Mouse (Mus musculus): Measurements from ENCODE around the gene Aknad1. TPM values are rescaled to one million over a fixed set of nuclear protein-coding genes. Genes with fewer than 3 reads are reported as not detected.

Gene Aknad1
- polyA plus RNA-seq, 1 experiment: 0.07 TPM

DNA sequence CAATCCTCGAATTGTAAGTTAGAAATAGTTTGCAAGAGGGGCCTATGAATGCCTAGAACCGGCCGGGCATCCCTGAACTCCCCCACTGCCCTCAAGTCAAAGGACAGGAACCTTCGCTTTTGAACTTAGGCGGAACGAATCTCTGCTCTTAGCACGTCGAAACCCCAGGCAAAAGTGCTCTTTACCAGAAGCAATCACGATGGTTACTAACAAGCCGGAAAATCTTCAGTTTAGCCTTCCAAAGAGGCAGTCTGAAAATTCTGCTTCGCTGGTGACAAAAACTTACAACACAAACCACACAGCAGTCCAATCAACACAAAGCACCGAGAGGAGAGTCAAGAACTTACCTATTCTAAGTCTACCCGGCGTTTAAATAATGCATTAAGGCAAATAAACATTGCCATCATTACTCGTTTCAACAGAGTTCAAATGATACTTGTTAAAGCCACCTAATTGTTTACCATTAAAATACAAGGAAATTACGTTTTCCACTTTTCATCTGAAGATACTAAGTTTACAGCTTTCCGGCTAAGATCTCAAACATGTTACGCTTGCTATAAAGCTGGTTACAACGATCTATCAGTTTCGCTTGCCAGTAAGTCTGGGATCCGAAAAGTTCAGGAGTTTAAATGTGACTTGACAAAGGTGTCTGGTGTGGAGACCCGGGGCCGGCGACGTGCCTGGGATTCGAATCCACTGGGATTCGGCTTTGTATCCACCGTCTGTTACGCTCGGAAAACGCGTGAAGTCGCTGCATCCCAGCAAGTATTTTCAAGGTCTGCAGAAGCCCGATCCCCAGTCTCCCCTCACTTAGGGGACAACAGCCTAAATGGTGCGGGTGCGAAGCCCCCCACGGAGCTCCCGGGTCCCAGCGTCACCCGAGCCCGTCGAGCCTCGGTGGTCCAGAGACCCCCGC lies 18.1 kb upstream of the Aknad1 start:
- Histone ChIP-seq H3K27ac (ENCODE audit: insufficient read depth, low read length) (no peak overlapping the region), H3K4me3 (ENCODE audit: extremely low read depth, insufficient read depth, insufficient read length) (peak overlapping the region; percentile 77), H3K36me3 (ENCODE audit: control insufficient read depth, insufficient read depth, low read length) (no peaks in the 10 kb centered on the region), H3K27me3 (ENCODE audit: control insufficient read depth, insufficient read depth, low read length) (peaks cover 9% of the 10 kb centered on the region), H3K4me1 (ENCODE audit: control insufficient read depth, insufficient read depth, insufficient read length) (peaks cover 3% of the 10 kb centered on the region; the same call in 1 of the 2 replicates)
- no peak for DNase-seq (ENCODE audit: low read depth in 1 of 2, low spot score in 2 of 2)
- no peak for TF ChIP-seq POLR2A (IDR thresholded peaks at IDR 0.05; ENCODE audit: low read depth, low read length)
- 4% methylated on average over 44 of the region's 44 CpGs for WGBS

DNA sequence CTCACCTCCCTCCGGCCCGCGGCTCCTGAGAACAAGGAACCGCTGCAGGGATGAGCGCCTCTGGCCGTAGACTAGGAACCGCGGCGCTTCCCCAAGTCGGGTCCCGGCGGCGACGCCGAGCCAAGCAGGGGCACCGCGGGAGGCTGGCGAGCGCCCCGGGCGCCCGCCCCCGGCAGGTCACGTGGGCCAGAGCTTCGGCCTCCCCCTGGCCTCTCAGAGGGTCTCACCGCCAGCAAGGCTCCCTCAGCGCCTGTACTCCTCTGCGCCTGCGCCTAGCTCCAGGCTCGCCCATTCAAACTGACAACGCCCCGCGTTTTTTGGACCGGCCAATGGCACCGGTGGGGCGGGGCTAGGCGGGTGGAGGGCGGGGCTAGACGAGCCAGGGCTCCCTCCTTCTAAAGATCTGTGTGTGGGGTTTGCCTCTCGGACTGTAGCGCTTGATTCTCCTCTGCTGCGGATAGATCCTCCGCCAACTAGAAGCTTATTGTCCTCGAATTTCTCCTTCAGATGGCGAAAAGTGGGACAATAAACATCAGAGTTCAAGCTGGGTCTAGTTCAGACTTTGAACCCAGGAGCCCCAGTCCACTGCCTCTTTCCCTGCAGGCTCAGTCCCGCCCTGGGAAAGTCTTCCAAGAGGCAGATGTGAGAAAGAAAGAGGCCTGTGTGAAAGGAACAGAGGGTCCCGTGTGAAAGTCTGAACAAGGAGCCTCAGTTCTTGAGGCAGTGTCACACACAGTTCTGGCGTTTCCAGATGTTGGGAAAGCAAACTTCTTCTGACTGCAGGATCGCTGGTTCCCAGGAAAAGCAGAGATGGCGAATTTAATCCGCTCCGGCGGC lies 17.2 kb upstream of the Aknad1 start, which contains the start of gene Gpsm2:
Gene Gpsm2 (minus strand): TSS at position 274 of the 837 bp plus-strand sequence.
- peak; percentile 64 to 86 for DNase-seq (ENCODE audit: low read depth in 1 of 2, low spot score in 2 of 2)
- peaks cover 3% of the 10 kb centered on the region; the same call in 1 of the 2 replicates for H3K4me1 ChIP-seq (ENCODE audit: control insufficient read depth, insufficient read depth, insufficient read length)
- peaks cover 9% of the 10 kb centered on the region for H3K27me3 ChIP-seq (ENCODE audit: control insufficient read depth, insufficient read depth, low read length)
- peak within 1 kb of the TSS; percentile 77 for H3K4me3 ChIP-seq (ENCODE audit: extremely low read depth, insufficient read depth, insufficient read length)
- 8% methylated on average over 52 of the region's 53 CpGs for WGBS
- no peaks in the 10 kb centered on the region for H3K36me3 ChIP-seq (ENCODE audit: control insufficient read depth, insufficient read depth, low read length)
- no peak for TF ChIP-seq POLR2A (IDR thresholded peaks at IDR 0.05; ENCODE audit: low read depth, low read length)
- no peak for TF ChIP-seq CTCF (IDR thresholded peaks at IDR 0.05; ENCODE audit: extremely low read depth, insufficient read depth, insufficient read length, insufficient replicate concordance)
- no peak within 1 kb of the TSS for H3K27ac ChIP-seq (ENCODE audit: insufficient read depth, low read length)

- Histone ChIP-seq H3K27me3 (ENCODE audit: control insufficient read depth, insufficient read depth, low read length) (peaks cover 9% of the 10 kb centered on the region), H3K4me1 (ENCODE audit: control insufficient read depth, insufficient read depth, insufficient read length) (no peaks in the 10 kb centered on the region), H3K27ac (ENCODE audit: insufficient read depth, low read length) (no peak overlapping the region), H3K4me3 (ENCODE audit: extremely low read depth, insufficient read depth, insufficient read length) (no peak overlapping the region), H3K36me3 (ENCODE audit: control insufficient read depth, insufficient read depth, low read length) (no peaks in the 10 kb centered on the region)
- no peak for TF ChIP-seq POLR2A (IDR thresholded peaks at IDR 0.05; ENCODE audit: low read depth, low read length)
- no peak for TF ChIP-seq CTCF (IDR thresholded peaks at IDR 0.05; ENCODE audit: extremely low read depth, insufficient read depth, insufficient read length, insufficient replicate concordance)
- 65% methylated on average over 7 of the region's 7 CpGs for WGBS
- DNase-seq (ENCODE audit: low read depth in 1 of 2, low spot score in 2 of 2): no peak
Measured at GRCm38 (mm10) chr3:108726413-108726812, 13.0 kb upstream of the Aknad1 start.

DNA sequence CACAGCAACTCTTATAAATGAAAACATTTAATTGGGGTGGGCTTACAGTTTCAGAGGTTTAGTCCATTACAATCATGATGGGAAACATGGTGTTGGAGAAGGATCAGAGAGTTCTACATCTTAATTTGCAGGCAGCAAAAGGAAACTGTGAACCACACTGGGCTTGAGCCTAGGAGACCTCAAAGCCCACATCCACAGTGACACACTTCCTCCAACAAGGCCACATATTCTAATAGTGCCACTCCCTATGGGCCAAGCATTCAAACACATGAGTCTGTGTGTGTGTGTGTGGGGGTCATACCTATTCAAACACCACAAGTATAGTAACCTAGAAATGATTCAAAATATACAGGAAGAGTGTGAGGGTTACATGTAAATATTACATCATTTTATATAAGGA lies 12.1 kb upstream of the Aknad1 start:
- Histone ChIP-seq H3K4me1 (ENCODE audit: control insufficient read depth, insufficient read depth, insufficient read length) (no peaks in the 10 kb centered on the region), H3K36me3 (ENCODE audit: control insufficient read depth, insufficient read depth, low read length) (no peaks in the 10 kb centered on the region), H3K27me3 (ENCODE audit: control insufficient read depth, insufficient read depth, low read length) (peaks cover 4% of the 10 kb centered on the region), H3K27ac (ENCODE audit: insufficient read depth, low read length) (no peak overlapping the region), H3K4me3 (ENCODE audit: extremely low read depth, insufficient read depth, insufficient read length) (no peak overlapping the region)
- DNase-seq (ENCODE audit: low read depth in 1 of 2, low spot score in 2 of 2): no peak
- TF ChIP-seq CTCF (IDR thresholded peaks at IDR 0.05; ENCODE audit: extremely low read depth, insufficient read depth, insufficient read length, insufficient replicate concordance): no peak
- TF ChIP-seq POLR2A (IDR thresholded peaks at IDR 0.05; ENCODE audit: low read depth, low read length): no peak

DNA sequence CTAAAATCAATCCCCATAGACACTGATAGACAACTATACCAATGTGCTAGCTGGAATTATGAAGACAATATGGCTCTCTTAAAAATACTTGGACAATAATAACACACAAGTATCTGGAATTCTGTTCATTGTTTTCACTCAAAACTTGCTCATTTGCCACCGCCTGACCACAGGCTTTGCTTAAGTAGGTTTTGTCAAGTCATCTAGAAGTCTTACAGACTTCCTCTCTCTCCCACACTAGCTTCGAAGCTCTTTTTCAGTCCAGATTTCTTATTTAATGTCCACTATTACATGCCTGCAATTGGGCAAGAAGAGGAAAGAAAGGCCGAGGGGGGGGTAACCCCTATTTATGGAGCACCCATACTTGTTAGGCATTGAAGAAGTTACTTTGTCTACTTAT lies 11.7 kb upstream of the Aknad1 start:
- no peak overlapping the region for H3K27ac ChIP-seq (ENCODE audit: insufficient read depth, low read length)
- H3K27me3 ChIP-seq (ENCODE audit: control insufficient read depth, insufficient read depth, low read length): no peaks in the 10 kb centered on the region
- WGBS: 40% methylated on average over 3 of the region's 3 CpGs
- TF ChIP-seq CTCF (IDR thresholded peaks at IDR 0.05; ENCODE audit: extremely low read depth, insufficient read depth, insufficient read length, insufficient replicate concordance) (no peak), POLR2A (IDR thresholded peaks at IDR 0.05; ENCODE audit: low read depth, low read length) (no peak)
- no peaks in the 10 kb centered on the region for H3K4me1 ChIP-seq (ENCODE audit: control insufficient read depth, insufficient read depth, insufficient read length)
- no peak for DNase-seq (ENCODE audit: low read depth in 1 of 2, low spot score in 2 of 2)
- H3K4me3 ChIP-seq (ENCODE audit: extremely low read depth, insufficient read depth, insufficient read length): no peak overlapping the region
- H3K36me3 ChIP-seq (ENCODE audit: control insufficient read depth, insufficient read depth, low read length): no peaks in the 10 kb centered on the region

DNA sequence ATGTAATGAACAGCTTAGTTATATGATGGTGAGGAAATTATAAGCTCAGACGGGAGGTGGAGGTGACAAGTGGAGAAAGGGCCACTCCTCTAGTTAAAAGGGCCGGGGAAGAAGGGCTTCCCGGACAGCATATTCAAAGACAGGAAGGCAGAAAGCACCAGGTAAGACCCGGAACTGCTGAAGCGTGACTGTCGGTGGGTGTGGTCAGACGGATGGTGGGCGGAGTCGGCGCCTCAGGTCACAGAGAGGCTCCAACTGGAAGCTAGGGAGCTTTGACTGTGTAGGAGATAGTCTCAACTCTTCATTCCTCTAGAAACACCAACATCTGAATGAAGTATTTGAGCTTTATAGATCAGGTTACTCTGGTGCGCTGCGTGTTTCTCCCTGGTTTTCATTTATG lies 9.1 kb upstream of the Aknad1 start:
- WGBS: 60% methylated on average over 12 of the region's 12 CpGs
- no peak for TF ChIP-seq CTCF (IDR thresholded peaks at IDR 0.05; ENCODE audit: extremely low read depth, insufficient read depth, insufficient read length, insufficient replicate concordance)
- TF ChIP-seq POLR2A (IDR thresholded peaks at IDR 0.05; ENCODE audit: low read depth, low read length): no peak
- Histone ChIP-seq H3K4me1 (ENCODE audit: control insufficient read depth, insufficient read depth, insufficient read length) (no peaks in the 10 kb centered on the region), H3K36me3 (ENCODE audit: control insufficient read depth, insufficient read depth, low read length) (no peaks in the 10 kb centered on the region), H3K27me3 (ENCODE audit: control insufficient read depth, insufficient read depth, low read length) (no peaks in the 10 kb centered on the region), H3K4me3 (ENCODE audit: extremely low read depth, insufficient read depth, insufficient read length) (no peak overlapping the region), H3K27ac (ENCODE audit: insufficient read depth, low read length) (no peak overlapping the region)
- no peak for DNase-seq (ENCODE audit: low read depth in 1 of 2, low spot score in 2 of 2)

All from spleen, adult 2 months (tissue).